Mouse (Mus musculus) pancreas, adult 10 weeks (tissue): ENCODE data around the gene Lrrc56. TPM values are rescaled to one million over a fixed set of nuclear protein-coding genes. Genes with fewer than 3 reads are reported as not detected.

Experiments
- polyA plus RNA-seq: library from polyadenylated mRNA; stranded (reverse); fragments of 350-450 nt; fragmentation: Illumina TruSeq; extraction: RNeasy Lipid Tissue Mini Kit (QIAGEN cat#74804); gene quantifications from one replicate; pipeline ENCODE4 v1.2.3, GENCODE M21; 2015; ENCODE audit warnings: low read depth, low replicate concordance; ENCODE audit not compliant: insufficient read depth

Gene Lrrc56
- polyA plus RNA-seq, result 1.4 TPM

DNA sequence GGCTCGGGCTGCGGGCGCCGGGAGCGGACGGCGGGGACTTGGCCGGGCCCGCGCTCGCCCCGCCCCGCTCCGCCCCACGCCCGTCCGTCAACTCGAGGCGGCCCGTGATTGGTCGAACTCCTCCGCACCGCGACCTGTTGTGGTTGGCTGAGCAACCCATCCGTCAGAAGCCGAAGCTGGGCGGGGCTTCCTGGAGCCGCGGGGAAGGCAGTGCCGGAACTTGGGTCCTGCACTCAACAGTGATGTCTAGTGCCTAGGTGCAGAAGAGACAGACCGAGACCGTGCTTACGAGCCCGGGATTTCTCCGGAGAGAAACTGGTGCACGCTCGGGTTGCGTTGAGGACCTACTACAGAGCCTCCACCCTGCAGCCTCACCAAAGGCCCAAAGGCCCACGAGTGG, at the start of gene Lrrc56, which contains the start of gene Hras:
Lrrc56 (plus strand) TSS at position 210 of the 400 bp plus-strand sequence.
Hras (minus strand) TSS at position 58 of the 400 bp plus-strand sequence.

GRCm38 (mm10) chr7:141172116-141173006, 21.6 kb upstream of the Lrrc56 start, which contains the start of gene Rnh1:
Gene Rnh1 (minus strand): TSS chr7:141172857.

DNA sequence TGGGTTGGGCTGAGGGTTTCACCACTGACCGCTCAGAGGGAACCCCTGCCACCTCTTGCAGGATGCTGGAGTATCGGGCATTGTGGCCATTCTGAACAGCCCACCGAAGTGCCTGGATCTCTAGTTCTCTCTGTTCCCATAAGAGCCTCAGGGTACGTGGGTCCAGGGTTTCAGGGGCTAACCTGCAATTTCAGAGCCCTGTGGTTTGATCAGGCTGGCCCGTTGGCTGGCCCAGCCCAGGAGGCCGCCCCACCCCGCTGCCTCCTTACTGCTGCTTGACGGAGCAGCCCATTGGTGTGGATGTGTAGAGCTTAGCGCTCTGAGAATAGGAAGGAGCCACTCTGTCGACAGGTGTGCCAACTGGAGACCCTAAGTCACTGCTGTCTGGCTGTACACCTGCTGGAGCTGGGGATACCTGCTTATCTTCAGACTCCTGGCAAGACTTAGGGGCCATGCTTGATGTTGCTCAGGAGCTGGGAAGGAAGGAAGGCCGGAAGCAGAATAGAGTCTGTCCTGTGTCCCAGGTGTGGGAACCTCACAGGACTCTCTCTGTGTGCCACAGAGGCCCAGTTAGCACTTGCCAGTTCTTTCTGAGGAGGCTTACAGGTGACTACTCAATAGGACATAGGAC, 19.8 kb downstream of the Lrrc56 start, which contains the start of gene Lmntd2:
Lmntd2 (minus strand) TSS at position 476 of the 631 bp plus-strand sequence.

DNA sequence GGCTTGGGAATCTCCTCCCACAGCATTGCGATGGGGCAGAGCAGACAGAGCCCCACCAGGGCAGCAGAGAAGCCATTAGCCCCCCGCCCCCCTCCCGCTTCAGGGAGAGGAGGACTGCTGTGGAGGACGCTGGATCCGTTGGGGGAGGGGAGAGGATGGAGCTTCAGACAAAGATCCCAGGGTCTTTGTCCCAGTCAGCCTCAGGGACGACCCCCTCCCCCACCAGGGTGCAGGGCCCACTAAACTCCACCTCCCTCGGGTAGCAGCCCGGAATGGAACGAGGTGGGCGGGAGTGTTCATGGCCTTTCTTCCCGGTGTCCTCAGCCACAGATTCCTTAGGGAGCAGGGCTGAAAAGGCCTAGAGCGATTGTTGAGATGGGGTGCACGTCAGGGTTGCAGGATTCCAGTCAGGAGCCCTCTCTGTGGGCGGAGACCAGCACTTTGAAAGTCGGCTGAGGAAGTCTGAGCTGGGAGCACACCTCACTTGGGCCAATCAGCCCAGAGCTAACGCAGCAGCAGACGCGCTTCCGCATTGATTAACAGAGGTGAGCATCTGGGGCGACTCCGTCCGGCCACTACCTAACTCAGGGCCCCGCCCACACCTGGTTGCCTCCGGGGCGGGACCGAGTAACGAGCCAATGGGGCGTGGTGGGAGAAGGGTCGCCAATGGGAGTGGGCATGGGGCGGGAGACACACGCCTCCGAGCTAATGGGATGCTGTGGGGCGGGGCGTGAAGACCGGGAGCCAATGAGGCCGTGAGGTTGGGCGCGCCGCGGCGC, 21.3 kb downstream of the Lrrc56 start, which contains the start of gene Rassf7:
Rassf7 (plus strand) TSS at position 760 of the 779 bp plus-strand sequence.

DNA sequence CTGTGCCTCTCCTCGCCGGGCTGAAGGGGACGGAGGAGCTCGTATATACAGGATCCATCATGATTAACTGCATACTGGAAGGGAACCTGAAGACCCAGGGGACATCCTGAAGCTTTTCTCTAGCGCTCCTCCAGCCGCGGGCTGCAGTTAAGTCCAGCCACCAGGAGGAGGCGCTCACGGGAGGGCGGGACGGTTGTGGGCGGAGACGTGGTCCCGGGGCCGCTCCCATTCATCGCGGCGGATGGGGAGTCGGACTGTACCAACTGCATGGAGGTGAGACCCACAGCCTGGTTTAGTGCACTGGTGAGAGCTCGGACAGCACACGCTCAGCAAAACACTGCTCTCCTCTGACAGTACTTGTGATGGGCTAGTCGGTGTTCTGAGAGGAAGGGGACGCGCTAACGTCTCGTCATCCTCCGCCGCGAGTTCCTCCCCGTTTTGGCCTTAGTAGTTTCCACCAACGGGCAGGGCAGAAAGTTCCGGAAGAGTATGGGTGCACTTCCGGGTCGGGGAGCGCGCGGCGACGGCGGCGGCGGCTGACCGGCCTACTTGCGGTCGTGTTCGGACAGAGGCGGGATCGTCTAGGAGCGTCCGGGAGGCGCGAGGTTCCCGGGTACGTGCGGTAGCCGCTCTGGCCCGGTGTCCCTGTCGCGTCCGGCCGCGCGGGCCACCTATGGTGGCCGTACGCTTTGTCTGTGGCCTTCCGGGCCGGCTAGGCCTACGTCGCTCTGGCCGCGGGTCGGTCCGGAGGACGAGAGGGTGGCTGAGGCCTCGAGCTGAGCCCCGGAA, 34.5 kb downstream of the Lrrc56 start, which contains the start of gene Phrf1:
Phrf1 (plus strand) TSS at position 506 of the 789 bp plus-strand sequence.

Other genes starting within 250 kb of the Lrrc56 start
- not detected for gene Ifitm5, start 243.9 kb upstream of the Lrrc56 start, polyA plus RNA-seq
- gene Gm45717, start 238.2 kb upstream of the Lrrc56 start, polyA plus RNA-seq, result not detected
- 171 TPM for gene Ifitm2, start 238.2 kb upstream of the Lrrc56 start, polyA plus RNA-seq
- 20.5 TPM for gene Ifitm1, start 226.9 kb upstream of the Lrrc56 start, polyA plus RNA-seq
- 188 TPM for gene Ifitm3, start 183.4 kb upstream of the Lrrc56 start, polyA plus RNA-seq
- not detected for gene Ifitm6, start 176.2 kb upstream of the Lrrc56 start, polyA plus RNA-seq
- not detected for gene Gm17387, start 165.0 kb upstream of the Lrrc56 start, polyA plus RNA-seq
- gene B4galnt4, start 133.1 kb upstream of the Lrrc56 start, polyA plus RNA-seq, result 0.26 TPM
- gene Pkp3, start 115.9 kb upstream of the Lrrc56 start, polyA plus RNA-seq, result 12.4 TPM
- 8.7 TPM for gene Sigirr, start 93.6 kb upstream of the Lrrc56 start, polyA plus RNA-seq
- 0.35 TPM for gene Ano9, start 76.4 kb upstream of the Lrrc56 start, polyA plus RNA-seq
- gene Ptdss2, start 71.8 kb upstream of the Lrrc56 start, polyA plus RNA-seq, result 4.1 TPM
- gene Rnh1, start 21.3 kb upstream of the Lrrc56 start, polyA plus RNA-seq, result 56.7 TPM
- 22.7 TPM for gene Hras, start 152 bp upstream of the Lrrc56 start, polyA plus RNA-seq
- 5.9 TPM for gene Lmntd2, start 19.9 kb downstream of the Lrrc56 start, polyA plus RNA-seq
- gene Rassf7, start 21.7 kb downstream of the Lrrc56 start, polyA plus RNA-seq, result 12.7 TPM
- gene Phrf1, start 34.6 kb downstream of the Lrrc56 start, polyA plus RNA-seq, result 31.0 TPM
- 8.0 TPM for gene Irf7, start 72.3 kb downstream of the Lrrc56 start, polyA plus RNA-seq
- gene Cdhr5, start 82.6 kb downstream of the Lrrc56 start, polyA plus RNA-seq, result not detected
- not detected for gene Sct, start 85.0 kb downstream of the Lrrc56 start, polyA plus RNA-seq
- gene Drd4, start 97.8 kb downstream of the Lrrc56 start, polyA plus RNA-seq, result not detected
- 23.3 TPM for gene Deaf1, start 133.5 kb downstream of the Lrrc56 start, polyA plus RNA-seq
- gene Tmem80, start 133.6 kb downstream of the Lrrc56 start, polyA plus RNA-seq, result 11.4 TPM
- gene Eps8l2, start 144.7 kb downstream of the Lrrc56 start, polyA plus RNA-seq, result 35.8 TPM
- gene Taldo1, start 198.0 kb downstream of the Lrrc56 start, polyA plus RNA-seq, result 61.6 TPM
- 17.6 TPM for gene Gatd1, start 220.0 kb downstream of the Lrrc56 start, polyA plus RNA-seq
- 0.98 TPM for gene Cend1, start 235.3 kb downstream of the Lrrc56 start, polyA plus RNA-seq
- gene Slc25a22, start 243.7 kb downstream of the Lrrc56 start, polyA plus RNA-seq, result 14.0 TPM
- gene Pidd1, start 249.9 kb downstream of the Lrrc56 start, polyA plus RNA-seq, result 0.30 TPM